Mouse (Mus musculus): ENCODE measurements at regions not wholly inside any gene's neighbourhood (a gene's known extent, or its start where the extent isn't known, plus 50 kb on each side); places are given as distances from the start of the nearest gene placed in this dataset.
A peak's percentile ranks its signal among the peaks of the same experiment; 100 is the strongest.

- DNase-seq (ENCODE audit: low read depth): no peak
Observed at GRCm38 (mm10) chr3:52756816-52757215, 260.2 kb downstream of the Cog6 start.

- no peak for DNase-seq (ENCODE audit: low read depth)
Observed at GRCm38 (mm10) chr3:52756006-52756405, 261.0 kb downstream of the Cog6 start.

- DNase-seq (ENCODE audit: low read depth): peak; percentile 24
Observed at GRCm38 (mm10) chr3:52754978-52755377, 262.1 kb downstream of the Cog6 start.

GRCm38 (mm10) chr3:52754401-52754800 is 262.6 kb downstream of the Cog6 start:
- no peak for DNase-seq (ENCODE audit: low read depth)

- no peak for DNase-seq (ENCODE audit: low read depth)
Observed at GRCm38 (mm10) chr3:52746917-52747316, 270.1 kb downstream of the Cog6 start.

- no peak for DNase-seq (ENCODE audit: low read depth)
Observed at GRCm38 (mm10) chr3:52744334-52744733, 272.7 kb downstream of the Cog6 start.

- no peak for DNase-seq (ENCODE audit: low read depth)
Observed at GRCm38 (mm10) chr3:52740466-52741026, 276.5 kb downstream of the Cog6 start.

- DNase-seq (ENCODE audit: low read depth): no peak
Observed at GRCm38 (mm10) chr3:52739526-52739925, 277.5 kb downstream of the Cog6 start.

- DNase-seq (ENCODE audit: low read depth): no peak
Observed at GRCm38 (mm10) chr3:52738386-52738785, 278.7 kb downstream of the Cog6 start.

GRCm38 (mm10) chr3:52735939-52736338 is 281.1 kb downstream of the Cog6 start:
- DNase-seq (ENCODE audit: low read depth): no peak

GRCm38 (mm10) chr3:52731941-52732340 is 285.1 kb downstream of the Cog6 start:
- DNase-seq (ENCODE audit: low read depth): peak; percentile 63

GRCm38 (mm10) chr3:52731491-52731890 is 285.5 kb downstream of the Cog6 start:
- DNase-seq (ENCODE audit: low read depth): no peak

GRCm38 (mm10) chr3:52729731-52730130 is 287.3 kb downstream of the Cog6 start:
- no peak for DNase-seq (ENCODE audit: low read depth)

GRCm38 (mm10) chr3:52728860-52729259 is 288.2 kb downstream of the Cog6 start:
- DNase-seq (ENCODE audit: low read depth): peak; percentile 35

GRCm38 (mm10) chr3:52728426-52728825 is 288.6 kb downstream of the Cog6 start:
- no peak for DNase-seq (ENCODE audit: low read depth)

GRCm38 (mm10) chr3:52724354-52724753 is 292.7 kb downstream of the Cog6 start:
- no peak for DNase-seq (ENCODE audit: low read depth)

- DNase-seq (ENCODE audit: low read depth): no peak
Observed at GRCm38 (mm10) chr3:52722946-52723345, 294.1 kb downstream of the Cog6 start.

GRCm38 (mm10) chr3:52719181-52719580 is 297.9 kb downstream of the Cog6 start:
- DNase-seq (ENCODE audit: low read depth): no peak

- no peak for DNase-seq (ENCODE audit: low read depth)
Observed at GRCm38 (mm10) chr3:52717324-52717723, 299.7 kb downstream of the Cog6 start.

- no peak for DNase-seq (ENCODE audit: low read depth)
Observed at GRCm38 (mm10) chr3:52712151-52712550, 304.9 kb downstream of the Cog6 start.

- DNase-seq (ENCODE audit: low read depth): no peak
Observed at GRCm38 (mm10) chr3:52711133-52711532, 305.9 kb downstream of the Cog6 start.

GRCm38 (mm10) chr3:52708746-52709145 is 308.3 kb downstream of the Cog6 start:
- DNase-seq (ENCODE audit: low read depth): no peak

- no peak for DNase-seq (ENCODE audit: low read depth)
Observed at GRCm38 (mm10) chr3:52708301-52708700, 308.7 kb downstream of the Cog6 start.

GRCm38 (mm10) chr3:52706626-52707025 is 310.4 kb downstream of the Cog6 start:
- no peak for DNase-seq (ENCODE audit: low read depth)

- no peak for DNase-seq (ENCODE audit: low read depth)
Observed at GRCm38 (mm10) chr3:52703751-52704150, 313.3 kb downstream of the Cog6 start.

Data from naive thymus-derived CD4-positive, alpha-beta T cell, adult 2 months (primary cell).